ENCODE assay signal across 16 mouse cellular contexts in genomic region chr11:32562706-32563105, GRCm38 (mm10). TPM values are rescaled to one million over a fixed set of nuclear protein-coding genes. Genes with fewer than 3 reads are reported as not detected.
"Had no signal": no experiment of that assay in that cellular context is flagged by ENCODE, and none has a peak within 500 bp of the region (broad histone marks: within the 10 kb centered on the region; RNA-seq: fewer than 3 reads in every experiment).

No protein-coding gene starts in this region.

- H3K9ac ChIP-seq: limb, embryonic 15.5 days; liver, embryonic 12.5 days; lung, embryonic 14.5 days; midbrain, embryonic 15.5 days; neural tube, embryonic 13.5 days; stomach, embryonic 15.5 days had no signal

- H3K27me3 ChIP-seq: limb, embryonic 15.5 days; liver, embryonic 12.5 days; megakaryocyte, embryonic 14.5 days; midbrain, embryonic 15.5 days; neural tube, embryonic 13.5 days; stomach, embryonic 15.5 days had no signal

- H3K4me3 ChIP-seq: limb, embryonic 15.5 days; liver, embryonic 12.5 days; midbrain, embryonic 15.5 days; neural tube, embryonic 13.5 days; stomach, embryonic 15.5 days had no signal

- H3K4me1 ChIP-seq: midbrain, embryonic 15.5 days had no signal

- DNase-seq: kidney, adult 11 months; kidney, adult 9 months; lung, embryonic 14.5 days; lung, postnatal 10 days; lung, postnatal 4 days; right cerebral cortex, adult 18-20 months; thymus, adult 2 months; thymus, postnatal 25 days had no signal

- H3K36me3 ChIP-seq: limb, embryonic 15.5 days; liver, embryonic 12.5 days; midbrain, embryonic 15.5 days; neural tube, embryonic 13.5 days; stomach, embryonic 15.5 days had no signal

- H3K9me3 ChIP-seq: limb, embryonic 15.5 days; liver, embryonic 12.5 days; megakaryocyte, embryonic 14.5 days; midbrain, embryonic 15.5 days; neural tube, embryonic 13.5 days; stomach, embryonic 15.5 days had no signal

- H3K27ac ChIP-seq: limb, embryonic 15.5 days; liver, embryonic 12.5 days; midbrain, embryonic 15.5 days; neural tube, embryonic 13.5 days; stomach, embryonic 15.5 days had no signal

RNA-seq across cellular contexts. Expression of gene Efcab9, which starts 30.8 kb away (rescaled TPM):
- polyA plus RNA-seq: large intestine, adult 2 months; limb, embryonic 11.5 days; limb, embryonic 15.5 days; midbrain, embryonic 15.5 days had no signal
